Mouse (Mus musculus): ENCODE data around the gene Efcab5. TPM values are rescaled to one million over a fixed set of nuclear protein-coding genes. Genes with fewer than 3 reads are reported as not detected.
"Not testable (repeated sequence)": the region's sequence is repeated elsewhere in the genome, so short reads cannot be mapped to it uniquely, and the experiment has no call there.

The Efcab5 gene
- polyA plus RNA-seq, 1 experiment from 2014 or later, result 0.24 TPM

DNA sequence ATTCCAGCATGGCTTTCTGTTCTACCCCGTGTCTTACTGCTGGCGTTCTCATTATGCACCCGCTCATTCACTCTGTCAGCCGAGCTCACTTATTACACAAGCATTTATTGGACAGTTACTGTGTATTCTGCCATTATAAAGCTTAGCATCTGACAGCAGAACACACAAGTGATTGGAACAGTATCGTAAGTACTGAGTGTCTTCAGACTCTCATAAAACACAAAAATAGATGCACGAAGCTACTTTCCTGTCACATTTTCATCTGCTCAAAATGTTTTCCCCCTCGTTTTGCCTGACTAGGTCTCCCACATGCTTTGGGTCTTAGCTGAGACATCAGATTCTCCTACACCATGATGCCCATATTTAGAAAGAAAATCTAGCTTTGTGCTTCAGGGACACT is 14.2 kb downstream of the Efcab5 start:
- ATAC-seq (ENCODE audit: insufficient read depth), result no peak
- H3K9ac ChIP-seq, result no peak overlapping the region
- no peak overlapping the region for H3K27ac ChIP-seq (replicated peaks)
- H3K36me3 ChIP-seq (replicated peaks), result no peaks in the 10 kb centered on the region
- 67% methylated on average over 7 of the region's 7 CpGs for WGBS (ENCODE audit: insufficient replicate concordance)
- H3K9me3 ChIP-seq (replicated peaks), result no peaks in the 10 kb centered on the region
- H3K4me2 ChIP-seq, result no peak overlapping the region
- no peaks in the 10 kb centered on the region for H3K27me3 ChIP-seq
- H3K4me1 ChIP-seq (replicated peaks), result no peaks in the 10 kb centered on the region
- no peak overlapping the region for H3K4me3 ChIP-seq (replicated peaks)

DNA sequence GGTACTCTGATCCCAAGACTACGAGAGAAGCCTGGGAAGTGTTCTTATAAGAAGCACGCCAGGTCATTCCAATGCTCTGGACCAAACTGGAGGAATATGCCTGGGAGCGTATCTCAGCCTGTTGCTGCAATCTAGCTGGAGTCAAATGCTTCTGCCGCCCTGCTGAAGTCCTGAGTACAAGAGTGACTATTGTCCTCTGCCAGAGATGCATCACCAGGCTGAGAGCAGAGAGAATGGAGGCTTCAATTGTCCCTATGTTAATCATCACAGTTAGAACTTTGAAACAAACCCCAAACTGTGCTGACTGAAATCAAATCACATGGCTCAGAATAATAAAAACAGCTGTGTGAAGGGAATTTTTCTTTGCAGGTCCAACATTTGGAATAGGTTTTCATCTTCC is 15.0 kb downstream of the Efcab5 start:
- no peaks in the 10 kb centered on the region for H3K36me3 ChIP-seq (replicated peaks)

DNA sequence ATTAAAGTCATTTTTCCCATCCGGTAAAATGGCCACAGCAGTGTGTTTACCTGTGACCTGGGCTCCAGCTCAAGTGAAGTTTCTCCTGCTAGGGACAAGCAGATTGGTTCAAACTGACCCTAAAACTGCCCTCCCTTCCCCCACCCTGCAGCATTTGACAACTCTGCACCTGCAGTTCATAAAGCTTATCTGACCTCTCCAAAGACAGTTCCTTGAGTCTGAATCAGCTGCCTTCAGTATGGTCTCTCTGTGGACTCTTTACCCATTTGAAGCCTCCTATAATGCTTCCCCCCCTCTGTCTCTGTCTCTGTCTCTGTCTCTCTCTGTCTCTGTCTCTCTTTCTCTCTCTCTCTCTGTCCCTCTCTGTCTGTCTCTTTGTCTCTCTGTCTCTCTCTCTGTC is 28.0 kb downstream of the Efcab5 start:
- H3K4me3 ChIP-seq (replicated peaks), result no peak overlapping the region
- H3K27ac ChIP-seq (replicated peaks), result no peak overlapping the region
- H3K9me3 ChIP-seq (replicated peaks), result no peaks in the 10 kb centered on the region
- no peaks in the 10 kb centered on the region for H3K27me3 ChIP-seq
- H3K9ac ChIP-seq, result no peak overlapping the region
- ATAC-seq (ENCODE audit: insufficient read depth), result no peak
- peaks cover 3% of the 10 kb centered on the region for H3K4me1 ChIP-seq (replicated peaks)
- H3K36me3 ChIP-seq (replicated peaks), result no peaks in the 10 kb centered on the region
- no peak overlapping the region for H3K4me2 ChIP-seq
- WGBS (ENCODE audit: insufficient replicate concordance), result 47% methylated on average over 1 of the region's 1 CpGs

More for the DNA sequence above, 15.0 kb downstream of the Efcab5 start:
- no peak overlapping the region for H3K4me2 ChIP-seq
- no peak for ATAC-seq (ENCODE audit: insufficient read depth)
- H3K4me1 ChIP-seq (replicated peaks), result no peaks in the 10 kb centered on the region
- 62% methylated on average over 4 of the region's 4 CpGs for WGBS (ENCODE audit: insufficient replicate concordance)
- no peaks in the 10 kb centered on the region for H3K9me3 ChIP-seq (replicated peaks)
- no peaks in the 10 kb centered on the region for H3K27me3 ChIP-seq
- no peak overlapping the region for H3K9ac ChIP-seq
- no peak overlapping the region for H3K4me3 ChIP-seq (replicated peaks)
- H3K27ac ChIP-seq (replicated peaks), result no peak overlapping the region

DNA sequence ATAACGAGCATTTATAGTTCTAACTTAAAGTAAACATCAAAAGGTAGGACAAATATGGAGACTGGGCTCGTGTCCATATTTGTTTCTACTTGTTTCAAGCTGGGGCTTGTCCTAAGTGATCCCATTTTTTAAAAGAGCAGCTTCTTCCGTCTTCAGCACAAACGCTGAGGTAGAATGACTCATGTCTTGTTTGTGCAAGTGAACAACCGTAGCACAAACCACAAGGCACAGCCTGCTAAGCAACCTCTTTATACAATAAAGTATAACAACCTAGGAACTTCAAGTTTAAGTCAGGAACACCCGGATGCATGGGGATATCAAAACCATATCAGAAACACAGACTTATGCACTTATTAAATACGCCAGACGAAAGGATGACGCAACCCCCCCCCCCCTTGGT is 28.4 kb downstream of the Efcab5 start:
- 37% methylated on average over 9 of the region's 9 CpGs for WGBS (ENCODE audit: insufficient replicate concordance)
- no peaks in the 10 kb centered on the region for H3K9me3 ChIP-seq (replicated peaks)
- no peak overlapping the region for H3K4me2 ChIP-seq
- H3K27ac ChIP-seq (replicated peaks), result no peak overlapping the region
- peaks cover 3% of the 10 kb centered on the region for H3K4me1 ChIP-seq (replicated peaks)
- no peak overlapping the region for H3K4me3 ChIP-seq (replicated peaks)
- H3K9ac ChIP-seq, result no peak overlapping the region
- no peak for ATAC-seq (ENCODE audit: insufficient read depth)
- no peaks in the 10 kb centered on the region for H3K27me3 ChIP-seq
- no peaks in the 10 kb centered on the region for H3K36me3 ChIP-seq (replicated peaks)

DNA sequence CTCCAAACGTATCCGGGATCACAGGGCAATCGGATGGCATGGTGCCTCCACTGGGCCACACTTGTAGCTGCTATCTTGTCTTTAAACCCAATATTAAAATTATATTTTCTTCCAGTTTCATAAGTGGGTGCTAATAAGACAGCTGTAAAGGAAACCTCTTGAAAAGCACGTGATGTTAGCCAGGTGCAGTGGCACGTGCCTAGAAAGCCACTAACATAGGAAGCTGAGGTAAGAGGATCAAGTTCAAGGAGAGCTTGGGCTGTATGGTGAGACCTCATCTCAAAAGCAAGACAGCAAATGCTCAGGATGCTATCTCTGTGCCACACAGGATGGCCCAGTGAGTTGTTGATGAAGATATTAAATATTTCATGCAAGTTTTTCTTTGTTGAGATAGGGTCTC is 34.6 kb downstream of the Efcab5 start:
- ATAC-seq (ENCODE audit: insufficient read depth), result no peak
- 70% methylated on average over 5 of the region's 5 CpGs for WGBS (ENCODE audit: insufficient replicate concordance)

DNA sequence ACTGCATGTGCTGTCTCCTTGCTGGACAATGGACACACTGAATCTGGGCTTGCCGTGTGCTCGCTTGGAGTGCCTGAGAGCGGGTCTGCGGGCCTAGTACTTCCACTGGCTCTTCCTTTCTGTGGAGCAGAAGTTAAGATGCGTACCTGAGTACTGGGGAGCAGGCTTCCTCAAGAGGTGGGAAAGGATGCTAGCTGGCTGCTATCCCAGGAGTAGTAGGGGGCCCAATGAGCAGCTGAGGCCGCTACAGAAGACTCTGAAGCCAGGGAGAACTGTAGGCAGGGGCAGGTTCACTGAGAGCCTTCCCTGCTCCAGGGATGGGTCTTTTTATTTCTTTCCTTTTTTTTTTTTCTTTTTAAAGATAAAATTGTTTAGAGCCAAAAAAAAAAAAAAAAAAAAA is 38.0 kb downstream of the Efcab5 start:
- WGBS (ENCODE audit: insufficient replicate concordance), result 79% methylated on average over 6 of the region's 6 CpGs
- no peaks in the 10 kb centered on the region for H3K4me1 ChIP-seq (replicated peaks)
- H3K9me3 ChIP-seq (replicated peaks), result no peaks in the 10 kb centered on the region
- H3K27ac ChIP-seq (replicated peaks), result no peak overlapping the region
- H3K9ac ChIP-seq, result no peak overlapping the region
- H3K36me3 ChIP-seq (replicated peaks), result no peaks in the 10 kb centered on the region
- H3K4me3 ChIP-seq (replicated peaks), result no peak overlapping the region
- H3K27me3 ChIP-seq, result no peaks in the 10 kb centered on the region
- ATAC-seq (ENCODE audit: insufficient read depth), result no peak
- H3K4me2 ChIP-seq, result no peak overlapping the region

More for the DNA sequence above, 34.6 kb downstream of the Efcab5 start:
- Histone ChIP-seq H3K9me3 (replicated peaks) (no peaks in the 10 kb centered on the region), H3K27ac (replicated peaks) (no peak overlapping the region), H3K4me2 (no peak overlapping the region), H3K36me3 (replicated peaks) (no peaks in the 10 kb centered on the region), H3K27me3 (no peaks in the 10 kb centered on the region), H3K4me1 (replicated peaks) (no peaks in the 10 kb centered on the region), H3K4me3 (replicated peaks) (no peak overlapping the region), H3K9ac (no peak overlapping the region)

DNA sequence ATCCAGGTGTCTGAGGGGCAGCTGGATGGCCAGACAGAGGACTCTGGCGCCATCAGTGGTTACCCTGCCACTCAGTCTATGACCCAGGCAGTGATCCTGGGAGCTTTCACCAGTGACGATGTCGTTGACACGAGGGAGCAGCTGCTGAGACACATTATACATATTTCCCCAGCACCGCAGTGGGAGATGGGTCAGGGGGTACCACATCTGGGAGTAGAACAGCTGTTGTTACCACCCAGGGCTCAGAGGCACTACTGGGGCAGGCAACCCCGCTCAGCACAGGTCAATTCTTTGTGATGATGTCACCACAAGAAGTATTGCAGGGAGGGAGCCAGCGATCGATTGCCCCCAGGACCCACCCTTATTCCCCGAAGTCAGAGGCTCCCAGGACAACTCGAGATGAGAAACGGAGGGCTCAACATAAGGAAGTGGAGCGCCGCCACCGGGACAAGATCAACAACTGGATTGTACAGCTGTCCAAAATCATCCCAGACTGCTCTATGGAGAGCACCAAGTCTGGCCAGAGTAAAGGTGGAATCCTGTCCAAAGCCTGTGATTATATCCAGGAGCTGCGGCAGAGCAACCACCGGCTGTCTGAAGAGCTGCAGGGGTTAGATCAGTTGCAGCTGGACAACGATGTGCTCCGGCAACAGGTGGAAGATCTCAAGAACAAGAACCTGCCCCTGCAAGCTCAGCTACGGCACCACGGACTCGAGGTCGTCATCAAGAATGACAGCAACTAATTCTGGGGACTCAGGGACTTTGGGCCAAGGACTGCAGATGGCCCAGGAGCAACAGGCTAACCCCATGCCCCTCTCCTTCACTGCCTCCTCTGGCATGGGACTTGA is 38.8 kb downstream of the Efcab5 start:
- 75% methylated on average over 22 of the region's 22 CpGs for WGBS (ENCODE audit: insufficient replicate concordance)
- H3K4me3 ChIP-seq (replicated peaks); ATAC-seq (ENCODE audit: insufficient read depth): not testable (repeated sequence)

DNA sequence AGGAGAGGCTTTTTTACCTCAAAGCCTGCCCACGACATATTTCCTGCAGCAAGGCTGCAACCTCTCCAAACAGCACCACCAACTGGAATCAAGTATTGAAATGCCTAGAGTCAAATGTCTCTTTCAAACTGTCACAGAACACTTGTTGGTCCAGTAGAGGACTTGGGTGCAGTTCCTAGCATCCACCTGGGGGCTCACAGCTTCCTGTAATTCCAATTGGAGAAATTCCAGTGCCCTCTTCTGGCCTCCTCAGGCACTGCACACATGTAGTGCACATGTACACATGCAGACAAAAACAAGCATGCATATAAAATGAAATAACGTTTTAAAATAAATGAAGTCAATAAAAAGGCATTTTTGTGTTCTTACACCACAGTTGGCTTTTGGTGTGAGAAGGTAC is 40.0 kb downstream of the Efcab5 start:
- WGBS (ENCODE audit: insufficient replicate concordance), result 60% methylated on average over 2 of the region's 2 CpGs
- no peaks in the 10 kb centered on the region for H3K4me1 ChIP-seq (replicated peaks)
- H3K4me3 ChIP-seq (replicated peaks), result no peak overlapping the region
- no peak overlapping the region for H3K9ac ChIP-seq
- H3K27me3 ChIP-seq, result no peaks in the 10 kb centered on the region
- no peaks in the 10 kb centered on the region for H3K36me3 ChIP-seq (replicated peaks)
- no peak for ATAC-seq (ENCODE audit: insufficient read depth)
- no peak overlapping the region for H3K27ac ChIP-seq (replicated peaks)
- no peak overlapping the region for H3K4me2 ChIP-seq
- H3K9me3 ChIP-seq (replicated peaks), result no peaks in the 10 kb centered on the region

More for the DNA sequence above, 38.8 kb downstream of the Efcab5 start:
- H3K4me1 ChIP-seq (replicated peaks); H3K4me2 ChIP-seq; H3K27ac ChIP-seq (replicated peaks); H3K27me3 ChIP-seq; H3K9me3 ChIP-seq (replicated peaks); H3K9ac ChIP-seq; H3K36me3 ChIP-seq (replicated peaks): not testable (repeated sequence)

DNA sequence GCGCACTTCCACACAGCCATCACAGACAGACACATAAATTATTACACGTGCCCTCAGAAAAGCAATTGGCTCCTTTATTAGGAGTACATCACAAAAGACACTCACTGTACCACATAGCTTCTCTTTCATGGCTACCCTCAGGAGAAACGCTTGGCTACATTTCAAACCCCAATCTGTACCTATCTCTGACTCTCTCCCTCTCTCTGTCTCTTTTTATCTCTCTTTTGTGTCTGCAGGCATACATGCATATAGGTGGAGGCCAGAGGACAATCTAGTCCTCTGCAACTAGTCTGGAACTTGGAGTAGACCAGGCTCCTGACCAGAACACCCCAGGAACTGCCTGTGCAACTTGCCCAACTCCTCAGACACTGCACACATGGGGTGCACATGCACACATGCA is 41.0 kb downstream of the Efcab5 start:
- Histone ChIP-seq H3K27ac (replicated peaks) (no peak overlapping the region), H3K4me2 (no peak overlapping the region), H3K36me3 (replicated peaks) (no peaks in the 10 kb centered on the region), H3K9ac (no peak overlapping the region), H3K27me3 (no peaks in the 10 kb centered on the region), H3K4me1 (replicated peaks) (no peaks in the 10 kb centered on the region), H3K4me3 (replicated peaks) (no peak overlapping the region), H3K9me3 (replicated peaks) (no peaks in the 10 kb centered on the region)
- ATAC-seq (ENCODE audit: insufficient read depth), result no peak
- WGBS (ENCODE audit: insufficient replicate concordance), result 66% methylated on average over 3 of the region's 3 CpGs

DNA sequence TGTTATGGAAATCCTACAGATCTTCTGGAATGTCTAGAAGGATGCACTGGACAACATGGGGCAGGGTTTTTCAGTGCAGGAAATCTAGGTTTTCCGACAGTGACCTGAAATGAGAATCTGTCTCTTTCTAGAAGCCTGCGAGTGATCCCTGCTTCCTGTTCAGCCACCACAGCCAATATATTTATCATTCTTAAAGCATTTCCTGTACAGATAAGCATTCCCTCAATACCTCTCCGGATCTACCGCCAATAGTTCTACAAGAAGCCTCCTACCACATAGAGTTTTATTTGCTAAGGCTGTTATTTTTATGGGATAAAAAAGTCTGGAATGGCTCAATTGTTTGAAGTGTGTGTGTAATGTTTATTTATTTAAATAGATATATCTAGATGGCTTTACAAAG is 43.3 kb downstream of the Efcab5 start:
- WGBS (ENCODE audit: insufficient replicate concordance), result 18% methylated on average over 4 of the region's 4 CpGs
- Histone ChIP-seq H3K27ac (replicated peaks) (no peak overlapping the region), H3K36me3 (replicated peaks) (no peaks in the 10 kb centered on the region), H3K9ac (no peak overlapping the region), H3K9me3 (replicated peaks) (no peaks in the 10 kb centered on the region), H3K4me1 (replicated peaks) (no peaks in the 10 kb centered on the region), H3K27me3 (no peaks in the 10 kb centered on the region), H3K4me2 (no peak overlapping the region), H3K4me3 (replicated peaks) (no peak overlapping the region)
- no peak for ATAC-seq (ENCODE audit: insufficient read depth)

DNA sequence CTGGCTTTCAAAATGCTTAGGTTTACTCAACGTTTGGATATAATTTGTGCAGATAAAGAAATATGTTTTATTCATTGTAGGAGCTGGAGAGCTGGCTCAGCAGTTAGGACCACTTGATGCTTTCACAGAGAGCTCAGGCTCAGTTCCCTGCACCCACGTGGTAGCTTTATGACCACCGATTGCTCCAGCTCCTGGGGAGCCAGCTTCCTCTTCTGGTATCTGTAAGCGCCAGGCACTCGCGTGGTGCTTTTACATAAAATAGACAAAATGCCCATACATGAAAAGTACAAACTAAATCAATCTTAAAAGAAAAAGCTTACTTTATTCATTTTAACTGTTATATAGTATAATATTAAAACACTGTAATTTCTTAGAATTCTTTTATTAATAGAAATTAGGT is 46.8 kb downstream of the Efcab5 start:
- Histone ChIP-seq H3K36me3 (replicated peaks) (no peaks in the 10 kb centered on the region), H3K4me3 (replicated peaks) (no peak overlapping the region), H3K9me3 (replicated peaks) (no peaks in the 10 kb centered on the region), H3K4me2 (no peak overlapping the region), H3K4me1 (replicated peaks) (no peaks in the 10 kb centered on the region), H3K27ac (replicated peaks) (no peak overlapping the region), H3K9ac (no peak overlapping the region), H3K27me3 (no peaks in the 10 kb centered on the region)
- WGBS (ENCODE audit: insufficient replicate concordance), result 18% methylated on average over 6 of the region's 6 CpGs
- no peak for ATAC-seq (ENCODE audit: insufficient read depth)

DNA sequence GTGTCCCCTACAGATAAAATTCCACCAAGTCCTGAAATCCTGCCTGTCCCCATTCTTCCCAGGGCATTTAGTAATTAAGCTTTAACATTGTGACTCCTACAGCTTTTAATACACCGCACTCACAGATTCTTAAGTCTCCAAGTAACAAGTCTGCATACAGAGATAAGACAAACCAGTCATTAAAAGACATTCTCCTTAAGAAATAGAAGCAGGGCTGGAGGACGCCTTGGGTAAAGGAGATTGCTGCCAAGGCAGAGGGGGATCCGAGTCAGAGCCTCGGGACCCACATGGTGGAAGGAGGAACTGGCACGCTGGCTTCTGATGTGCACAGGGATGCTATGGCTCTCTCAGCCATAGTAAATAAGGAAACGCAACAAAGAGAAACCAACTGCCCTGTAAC is 48.8 kb downstream of the Efcab5 start:
- H3K9me3 ChIP-seq (replicated peaks), result no peaks in the 10 kb centered on the region

More for the DNA sequence above, 48.8 kb downstream of the Efcab5 start:
- no peak overlapping the region for H3K4me2 ChIP-seq
- no peak overlapping the region for H3K27ac ChIP-seq (replicated peaks)
- WGBS (ENCODE audit: insufficient replicate concordance), result 49% methylated on average over 6 of the region's 6 CpGs
- no peak overlapping the region for H3K9ac ChIP-seq
- H3K36me3 ChIP-seq (replicated peaks), result no peaks in the 10 kb centered on the region
- H3K4me3 ChIP-seq (replicated peaks), result no peak overlapping the region
- no peak for ATAC-seq (ENCODE audit: insufficient read depth)
- no peaks in the 10 kb centered on the region for H3K27me3 ChIP-seq
- H3K4me1 ChIP-seq (replicated peaks), result no peaks in the 10 kb centered on the region
